Mouse (Mus musculus): ENCODE measurements at regions not wholly inside any gene's neighbourhood (a gene's known extent, or its start where the extent isn't known, plus 50 kb on each side); places are given as distances from the start of the nearest gene placed in this dataset.

GRCm38 (mm10) chr14:82065173-82065572 is 2081.3 kb downstream of the Olfm4 start:
- TF ChIP-seq CHD2 (IDR thresholded peaks at IDR 0.05; ENCODE audit: low read depth, low read length), result no peak
- TF ChIP-seq ZNF384 (IDR thresholded peaks at IDR 0.05; ENCODE audit: low read depth, low read length), result no peak
- no peak for TF ChIP-seq HCFC1 (IDR thresholded peaks at IDR 0.05; ENCODE audit: borderline replicate concordance, insufficient read depth, low read length)
- no peak for TF ChIP-seq ZC3H11A (IDR thresholded peaks at IDR 0.05; ENCODE audit: borderline replicate concordance, low read depth, low read length)
- TF ChIP-seq MAFK (IDR thresholded peaks at IDR 0.05; ENCODE audit: insufficient read depth, low read depth, low read length), result no peak
- Histone ChIP-seq H3K27ac (ENCODE audit: insufficient read depth, low read depth, low read length, poor library complexity, severe bottlenecking) (no peak overlapping the region), H3K9ac (ENCODE audit: insufficient read depth, low read depth, low read length, poor library complexity, severe bottlenecking) (no peak overlapping the region), H3K4me1 (ENCODE audit: control insufficient read depth in 2 of 2, insufficient read depth in 2 of 2, low read length in 2 of 2, poor library complexity in 1 of 2) (no peaks in the 10 kb centered on the region), H3K9me3 (ENCODE audit: control insufficient read depth, insufficient read depth, low read depth, low read length) (no peaks in the 10 kb centered on the region), H3K36me3 (ENCODE audit: control insufficient read depth, insufficient read depth, low read length, poor library complexity, severe bottlenecking) (no peaks in the 10 kb centered on the region), H3K4me3 (ENCODE audit: insufficient read depth in 1 of 2, low read depth in 1 of 2, low read length in 2 of 2, poor library complexity in 1 of 2, severe bottlenecking in 1 of 2) (no peak overlapping the region)
- in situ Hi-C loops (cut with MboI; ENCODE audit: low sequenced_read_pairs in 2 of 2, unreplicated experiment in 2 of 2), result no loop called here
- no peak for DNase-seq (ENCODE audit: low read depth, low spot score)

- in situ Hi-C loops (cut with MboI; ENCODE audit: low sequenced_read_pairs in 2 of 2, unreplicated experiment in 2 of 2), result loop anchor here in 1 of 2 experiments (25.0 kb wide), 1 partner anchor 89 kb away; no protein-coding TSS in a partner anchor
- no peaks in the 10 kb centered on the region for H3K9me3 ChIP-seq (ENCODE audit: control insufficient read depth, insufficient read depth, low read depth, low read length)
- no peak for DNase-seq (ENCODE audit: low read depth, low spot score)
- H3K27ac ChIP-seq (ENCODE audit: insufficient read depth, low read depth, low read length, poor library complexity, severe bottlenecking), result no peak overlapping the region
- no peak for TF ChIP-seq CHD2 (IDR thresholded peaks at IDR 0.05; ENCODE audit: low read depth, low read length)
- TF ChIP-seq ZC3H11A (IDR thresholded peaks at IDR 0.05; ENCODE audit: borderline replicate concordance, low read depth, low read length), result no peak
- TF ChIP-seq HCFC1 (IDR thresholded peaks at IDR 0.05; ENCODE audit: borderline replicate concordance, insufficient read depth, low read length), result no peak
- no peak for TF ChIP-seq MAFK (IDR thresholded peaks at IDR 0.05; ENCODE audit: insufficient read depth, low read depth, low read length)
- no peak for TF ChIP-seq ZNF384 (IDR thresholded peaks at IDR 0.05; ENCODE audit: low read depth, low read length)
- no peak overlapping the region for H3K9ac ChIP-seq (ENCODE audit: insufficient read depth, low read depth, low read length, poor library complexity, severe bottlenecking)
- H3K4me3 ChIP-seq (ENCODE audit: insufficient read depth in 1 of 2, low read depth in 1 of 2, low read length in 2 of 2, poor library complexity in 1 of 2, severe bottlenecking in 1 of 2), result no peak overlapping the region
- H3K4me1 ChIP-seq (ENCODE audit: control insufficient read depth in 2 of 2, insufficient read depth in 2 of 2, low read length in 2 of 2, poor library complexity in 1 of 2), result no peaks in the 10 kb centered on the region
- no peaks in the 10 kb centered on the region for H3K36me3 ChIP-seq (ENCODE audit: control insufficient read depth, insufficient read depth, low read length, poor library complexity, severe bottlenecking)
These were observed 2117.8 kb downstream of the Olfm4 start for GRCm38 (mm10) chr14:82101643-82102042.

- in situ Hi-C loops (cut with MboI; ENCODE audit: low sequenced_read_pairs in 2 of 2, unreplicated experiment in 2 of 2), result loop anchor here in 1 of 2 experiments (25.0 kb wide), 1 partner anchor 101 kb away; no protein-coding TSS in a partner anchor
- H3K4me3 ChIP-seq (ENCODE audit: insufficient read depth in 1 of 2, low read depth in 1 of 2, low read length in 2 of 2, poor library complexity in 1 of 2, severe bottlenecking in 1 of 2), result no peak overlapping the region
- H3K9ac ChIP-seq (ENCODE audit: insufficient read depth, low read depth, low read length, poor library complexity, severe bottlenecking), result no peak overlapping the region
- no peaks in the 10 kb centered on the region for H3K4me1 ChIP-seq (ENCODE audit: control insufficient read depth in 2 of 2, insufficient read depth in 2 of 2, low read length in 2 of 2, poor library complexity in 1 of 2)
- no peak for DNase-seq (ENCODE audit: low read depth, low spot score)
- H3K9me3 ChIP-seq (ENCODE audit: control insufficient read depth, insufficient read depth, low read depth, low read length), result no peaks in the 10 kb centered on the region
- no peaks in the 10 kb centered on the region for H3K36me3 ChIP-seq (ENCODE audit: control insufficient read depth, insufficient read depth, low read length, poor library complexity, severe bottlenecking)
- H3K27ac ChIP-seq (ENCODE audit: insufficient read depth, low read depth, low read length, poor library complexity, severe bottlenecking), result no peak overlapping the region
- no peak for TF ChIP-seq ZNF384 (IDR thresholded peaks at IDR 0.05; ENCODE audit: low read depth, low read length)
- no peak for TF ChIP-seq MAFK (IDR thresholded peaks at IDR 0.05; ENCODE audit: insufficient read depth, low read depth, low read length)
- TF ChIP-seq CHD2 (IDR thresholded peaks at IDR 0.05; ENCODE audit: low read depth, low read length), result no peak
- no peak for TF ChIP-seq ZC3H11A (IDR thresholded peaks at IDR 0.05; ENCODE audit: borderline replicate concordance, low read depth, low read length)
- TF ChIP-seq HCFC1 (IDR thresholded peaks at IDR 0.05; ENCODE audit: borderline replicate concordance, insufficient read depth, low read length), result no peak
These were observed 2129.0 kb downstream of the Olfm4 start for GRCm38 (mm10) chr14:82112851-82113250.

- Histone ChIP-seq H3K27ac (ENCODE audit: insufficient read depth, low read depth, low read length, poor library complexity, severe bottlenecking) (no peak overlapping the region), H3K9me3 (ENCODE audit: control insufficient read depth, insufficient read depth, low read depth, low read length) (no peaks in the 10 kb centered on the region), H3K4me1 (ENCODE audit: control insufficient read depth in 2 of 2, insufficient read depth in 2 of 2, low read length in 2 of 2, poor library complexity in 1 of 2) (no peaks in the 10 kb centered on the region), H3K9ac (ENCODE audit: insufficient read depth, low read depth, low read length, poor library complexity, severe bottlenecking) (no peak overlapping the region), H3K36me3 (ENCODE audit: control insufficient read depth, insufficient read depth, low read length, poor library complexity, severe bottlenecking) (no peaks in the 10 kb centered on the region), H3K4me3 (ENCODE audit: insufficient read depth in 1 of 2, low read depth in 1 of 2, low read length in 2 of 2, poor library complexity in 1 of 2, severe bottlenecking in 1 of 2) (no peak overlapping the region)
- in situ Hi-C loops (cut with MboI; ENCODE audit: low sequenced_read_pairs in 2 of 2, unreplicated experiment in 2 of 2), result no loop called here
- no peak for TF ChIP-seq HCFC1 (IDR thresholded peaks at IDR 0.05; ENCODE audit: borderline replicate concordance, insufficient read depth, low read length)
- TF ChIP-seq MAFK (IDR thresholded peaks at IDR 0.05; ENCODE audit: insufficient read depth, low read depth, low read length), result no peak
- no peak for TF ChIP-seq CHD2 (IDR thresholded peaks at IDR 0.05; ENCODE audit: low read depth, low read length)
- no peak for TF ChIP-seq ZC3H11A (IDR thresholded peaks at IDR 0.05; ENCODE audit: borderline replicate concordance, low read depth, low read length)
- no peak for TF ChIP-seq ZNF384 (IDR thresholded peaks at IDR 0.05; ENCODE audit: low read depth, low read length)
- no peak for DNase-seq (ENCODE audit: low read depth, low spot score)
These were observed 2165.1 kb downstream of the Olfm4 start for GRCm38 (mm10) chr14:82148827-82149498.
